Mouse (Mus musculus) subcutaneous adipose tissue, adult 2 months (tissue): ENCODE measurements around the gene Sgk1. TPM values are rescaled to one million over a fixed set of nuclear protein-coding genes. Genes with fewer than 3 reads are reported as not detected.

Source experiments
- polyA plus RNA-seq: library from polyadenylated mRNA; depleted of rRNA; stranded (reverse); fragments of >200 nt; gene quantifications from 2 replicates; pipeline ENCODE4 v1.2.3, GENCODE M21; 2012; ENCODE audit warnings: low replicate concordance; rRNA removed

Sgk1 gene
- polyA plus RNA-seq = 28.8 and 34.2 TPM in 2 replicates

GRCm38 (mm10) chr10:21882184-21883081 is at the start of gene Sgk1:
Gene Sgk1, plus strand, starts transcription at chr10:21882184.

Other genes starting within 250 kb of the Sgk1 start
- not detected in 2 replicates for gene 4930444G20Rik, start 185.9 kb downstream of the Sgk1 start, polyA plus RNA-seq